Mouse (Mus musculus) A20 (cell line): ENCODE measurements at regions not wholly inside any gene's neighbourhood (a gene's known extent, or its start where the extent isn't known, plus 50 kb on each side); places are given as distances from the start of the nearest gene placed in this dataset.
A peak's percentile ranks its signal among the peaks of the same experiment; 100 is the strongest.

ENCODE experiments used
- DNase-seq: peaks from one replicate; pipeline ENCODE4 v3.0.0-alpha.2; 2011; ENCODE audit warnings: low read depth, low spot score

DNA sequence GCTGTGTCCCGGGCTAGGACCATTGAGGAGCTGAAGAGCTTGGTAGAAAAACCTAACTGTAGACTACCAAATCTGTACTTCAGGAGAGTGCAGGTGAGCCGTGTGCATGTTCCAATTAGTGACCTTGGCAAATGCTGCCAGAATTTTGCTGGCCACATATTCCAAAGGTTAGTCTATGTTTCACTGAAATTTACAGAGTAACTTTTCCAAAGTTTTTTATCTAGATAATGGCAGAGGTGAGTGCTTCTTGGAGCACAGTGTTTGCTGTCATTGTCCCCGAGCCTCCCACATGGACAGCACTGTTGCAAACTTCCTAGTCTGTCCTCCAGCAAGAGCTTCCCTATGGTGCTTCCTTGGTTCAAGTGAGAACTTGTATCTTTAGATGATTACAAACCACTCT, 232.5 kb downstream of the Foxa2 start:
- DNase-seq, result no peak

DNA sequence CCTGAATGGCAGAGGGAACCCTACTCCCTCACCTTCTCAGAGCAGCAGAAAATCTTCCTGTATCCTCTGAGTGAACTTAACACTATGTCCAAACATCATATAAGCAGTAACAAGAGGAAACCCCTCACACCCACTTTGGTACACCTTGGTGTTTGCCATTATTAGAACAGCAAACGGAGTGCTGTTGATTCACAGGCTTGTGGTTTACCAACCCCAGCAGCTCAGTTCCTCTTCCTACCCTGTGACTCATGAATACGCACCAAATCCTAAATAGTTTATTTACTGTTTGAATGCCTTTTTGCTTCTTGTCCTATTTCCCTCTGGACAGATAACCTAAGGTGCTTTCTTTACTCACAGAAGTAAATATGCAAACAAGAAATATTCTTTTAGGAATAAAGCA, 233.3 kb downstream of the Foxa2 start:
- no peak for DNase-seq

DNA sequence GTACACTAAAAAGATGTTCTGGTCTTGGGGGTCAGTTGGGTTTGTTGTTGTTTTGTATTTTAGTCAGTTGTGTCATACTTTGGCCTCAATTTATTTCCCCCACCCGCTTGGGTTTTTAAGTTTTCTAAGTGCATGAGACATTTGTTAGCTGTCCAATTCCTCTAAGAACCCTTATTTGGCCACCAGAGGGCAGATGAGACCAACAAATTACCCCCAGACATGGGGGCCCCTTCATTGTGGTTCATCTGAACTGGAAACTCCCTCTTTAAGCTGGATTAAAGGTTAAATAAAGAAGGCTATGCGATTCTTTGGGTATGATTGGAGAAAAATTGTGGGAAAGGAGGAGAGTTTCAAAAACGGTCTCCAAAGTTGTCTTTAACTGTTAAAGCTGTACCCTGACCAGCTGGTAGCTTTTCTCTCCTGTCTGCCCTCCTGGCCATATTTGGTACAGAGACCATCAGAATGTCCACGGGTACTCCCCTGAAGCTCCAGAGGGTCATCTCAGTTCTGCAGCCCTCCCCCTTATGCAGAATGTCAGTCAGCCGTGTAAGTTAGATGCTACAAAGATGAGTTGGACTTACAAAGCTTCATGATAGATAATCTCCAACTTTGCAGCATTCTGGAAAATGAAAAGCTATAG, 238.6 kb downstream of the Foxa2 start:
- DNase-seq, result no peak

DNA sequence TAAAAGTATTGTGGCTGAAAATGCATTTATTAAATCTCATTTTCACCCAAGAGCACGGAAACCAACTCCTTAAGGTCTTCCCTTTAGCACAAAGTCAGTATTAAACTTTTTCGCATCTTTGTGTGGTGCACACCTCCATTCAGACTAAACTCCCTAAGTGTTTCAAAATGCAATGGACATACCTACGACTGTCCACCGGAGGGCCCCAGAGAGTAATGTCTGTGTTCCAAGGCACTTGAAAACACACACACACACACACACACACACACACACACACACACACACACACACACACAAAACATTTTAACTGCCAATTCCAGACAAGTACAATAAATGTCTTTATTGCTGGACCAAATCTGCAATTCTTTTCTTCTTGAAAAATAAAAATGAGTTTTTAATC, 243.7 kb downstream of the Foxa2 start:
- no peak for DNase-seq

DNA sequence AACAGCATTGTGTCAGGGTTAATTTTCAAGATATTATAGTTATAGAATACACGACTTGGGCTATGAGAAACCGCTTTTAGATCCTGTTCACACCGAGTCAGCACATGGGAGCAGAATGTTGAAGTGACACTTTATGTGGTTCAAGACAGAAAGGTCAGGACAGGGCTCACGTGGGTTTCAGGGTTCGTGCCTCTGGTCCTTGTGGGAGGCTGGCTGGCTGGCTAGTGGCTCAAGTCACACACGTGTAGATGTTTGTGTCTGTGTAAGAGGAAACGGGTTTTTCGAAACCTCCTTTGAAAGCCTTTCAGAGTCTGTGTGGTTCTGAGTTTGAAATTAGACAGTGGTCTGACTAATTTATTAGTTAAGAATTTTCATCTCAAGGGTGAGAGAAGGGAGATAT, 255.3 kb downstream of the Foxa2 start:
- no peak for DNase-seq

DNA sequence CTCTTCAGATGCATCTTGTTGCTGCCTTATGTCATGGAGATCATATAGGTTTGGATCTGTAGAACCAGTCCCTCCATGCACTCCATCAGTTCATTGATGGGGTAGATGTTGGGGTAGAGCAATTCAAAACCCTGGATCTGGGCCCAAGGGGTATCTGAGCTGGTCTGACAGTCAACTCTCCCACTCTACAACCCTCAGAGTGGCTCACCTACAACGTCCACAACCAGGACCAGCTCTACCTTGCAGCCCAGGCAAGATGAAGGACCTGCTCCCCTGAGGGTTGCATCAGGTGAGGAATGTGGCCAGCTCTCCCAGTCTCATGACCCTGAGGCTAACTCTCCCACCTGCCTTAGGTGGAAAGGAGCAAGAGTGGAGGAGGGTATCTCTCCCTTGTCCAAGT, 256.9 kb downstream of the Foxa2 start:
- no peak for DNase-seq

DNA sequence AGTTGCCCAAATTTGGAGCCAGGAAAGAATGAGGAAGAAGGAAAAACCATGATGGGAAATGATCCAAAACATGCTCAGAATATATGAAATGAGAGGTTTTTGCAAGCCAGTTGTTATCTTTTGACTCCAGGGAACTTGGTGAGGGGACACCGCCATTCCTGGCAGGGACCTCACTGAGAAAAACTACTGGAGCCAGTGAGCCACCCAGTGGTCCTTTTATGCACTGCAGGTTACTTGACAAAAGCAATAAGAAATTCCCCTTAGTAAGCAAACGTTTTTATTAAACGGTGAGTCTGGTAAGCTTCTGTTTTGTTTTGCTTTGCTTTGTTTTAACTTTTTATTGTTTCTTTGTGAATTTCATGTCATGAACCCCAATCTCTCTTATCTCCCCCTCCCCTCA, 257.5 kb downstream of the Foxa2 start:
- no peak for DNase-seq

DNA sequence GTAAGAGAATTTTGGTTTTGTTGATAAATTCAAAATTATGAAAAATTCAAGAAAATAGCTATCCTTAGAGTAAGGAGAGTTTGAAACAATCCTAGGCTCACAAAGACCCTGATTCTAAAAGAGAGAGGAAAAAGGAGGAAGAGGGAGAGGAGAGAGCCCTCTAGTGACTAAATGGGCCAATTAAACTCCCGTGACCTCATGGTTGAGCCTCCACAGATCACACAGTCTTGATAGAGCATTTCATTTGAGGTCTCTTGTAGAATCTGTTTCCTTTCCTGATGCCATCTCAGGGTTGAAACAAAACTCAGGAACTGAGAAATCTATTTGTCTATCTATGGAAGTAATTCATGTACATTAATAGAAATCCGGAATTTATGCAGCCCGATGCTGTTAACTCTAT, 258.8 kb downstream of the Foxa2 start:
- DNase-seq, result no peak

DNA sequence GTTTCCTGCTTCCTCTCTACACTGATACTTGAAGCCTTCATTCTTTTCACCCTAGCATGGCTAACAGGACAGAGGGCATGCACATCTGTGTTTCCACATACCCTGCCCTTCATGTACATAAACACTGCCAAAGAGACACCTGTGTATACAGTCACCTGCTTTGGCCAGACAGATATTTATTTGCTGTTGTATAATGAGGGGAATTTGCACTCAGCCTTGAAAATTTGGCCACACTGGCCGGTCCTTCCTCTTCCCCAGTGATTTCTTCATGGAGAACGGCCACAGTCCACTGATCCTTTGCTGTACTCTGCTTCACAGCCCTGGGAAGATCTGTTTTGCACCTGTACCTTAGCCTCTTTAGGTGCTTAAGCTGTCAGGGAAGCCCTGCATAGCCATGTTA, 264.3 kb downstream of the Foxa2 start:
- no peak for DNase-seq

DNA sequence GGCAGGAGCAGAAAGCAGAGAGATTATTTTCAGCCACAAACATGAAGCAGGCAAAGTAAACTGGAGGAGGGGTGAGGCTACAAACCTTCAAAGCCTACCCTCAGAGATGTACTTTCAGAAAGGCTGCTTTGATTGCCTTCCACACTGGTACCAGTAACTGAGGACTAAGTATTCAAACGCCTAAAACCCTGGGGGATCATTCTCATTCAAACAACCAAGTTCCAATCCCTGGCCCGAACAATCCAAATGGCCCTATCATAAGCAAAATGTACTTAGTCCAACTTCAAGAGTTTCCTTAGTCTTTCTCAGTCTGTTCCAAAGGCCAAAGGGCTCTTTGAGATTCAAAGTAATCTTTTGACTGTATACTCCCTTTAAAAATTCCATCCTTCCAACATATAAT, 270.5 kb downstream of the Foxa2 start:
- no peak for DNase-seq

DNA sequence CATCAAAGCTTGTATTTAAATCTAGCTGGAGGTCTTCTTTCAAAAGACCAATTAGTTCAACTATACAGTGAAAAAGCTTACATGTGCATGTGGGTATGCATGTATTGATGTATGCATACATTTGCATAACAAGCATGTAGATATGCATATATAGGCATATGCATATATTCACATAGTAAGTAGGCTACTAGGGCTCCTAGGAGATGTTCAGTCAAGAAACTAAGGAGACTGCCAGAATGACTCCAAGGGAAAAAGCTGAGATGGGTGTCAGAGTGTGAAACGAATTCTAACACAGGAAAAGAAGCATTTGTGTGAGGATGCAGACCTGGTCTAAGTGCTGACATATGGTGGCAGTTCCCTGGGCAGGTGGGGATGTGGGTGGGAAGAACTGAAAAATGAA, 274.2 kb downstream of the Foxa2 start:
- DNase-seq, result no peak

DNA sequence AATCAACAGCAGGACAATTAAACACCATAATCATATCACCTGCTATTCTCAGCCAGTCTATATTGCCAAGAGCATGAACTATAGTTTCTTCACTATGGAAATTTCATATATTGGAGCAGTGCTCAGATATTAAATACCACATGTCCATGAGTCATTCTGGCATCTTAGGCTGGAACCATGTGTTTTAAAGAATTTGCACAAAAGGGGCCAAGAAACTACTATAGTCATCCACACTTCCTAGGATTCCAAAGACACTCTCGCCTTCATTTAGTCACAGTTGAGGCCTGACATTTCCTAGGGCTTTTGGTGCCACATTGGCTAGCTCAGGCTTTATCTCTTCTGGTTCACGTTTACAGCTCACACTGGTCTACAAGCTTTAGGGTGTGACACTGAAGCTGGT, 293.7 kb downstream of the Foxa2 start:
- DNase-seq, result no peak

DNA sequence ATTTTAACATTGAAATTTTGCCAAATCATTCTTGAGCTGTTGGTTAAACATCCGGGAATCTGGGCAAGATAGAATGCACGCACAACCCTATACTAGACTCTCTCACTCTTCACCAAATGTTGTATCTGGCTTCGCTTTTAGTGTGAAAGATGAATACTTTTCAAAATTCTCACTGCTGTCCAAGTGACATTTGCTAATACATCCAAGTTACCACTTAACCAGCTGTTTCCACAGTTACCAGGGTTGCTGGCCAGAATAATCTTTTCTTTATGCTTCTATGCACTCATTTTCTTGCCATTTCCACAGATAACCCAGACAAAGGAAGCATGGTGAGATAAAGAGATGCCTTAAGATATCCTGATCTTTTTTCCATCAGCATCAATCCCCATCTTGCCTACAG, 294.9 kb downstream of the Foxa2 start:
- DNase-seq, result no peak

DNA sequence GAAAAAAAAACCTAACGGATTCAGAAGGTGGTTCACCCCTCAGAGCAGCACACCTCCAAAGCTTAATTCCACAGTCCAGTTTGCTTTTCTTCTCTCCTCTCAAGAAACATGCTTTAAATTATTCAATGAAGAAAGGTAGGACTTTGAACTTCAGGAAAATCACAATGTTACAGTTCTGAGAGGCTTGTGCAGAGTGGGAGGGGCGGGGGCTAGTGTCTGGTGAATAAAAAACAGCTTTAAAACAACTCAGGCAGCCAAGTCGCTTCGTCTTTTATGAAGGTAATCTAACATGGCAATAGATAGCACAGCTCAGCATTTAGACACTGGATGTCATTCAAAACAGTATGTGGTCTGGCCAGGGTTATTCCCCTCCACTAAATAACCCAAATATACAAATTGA, 298.8 kb downstream of the Foxa2 start:
- no peak for DNase-seq

DNA sequence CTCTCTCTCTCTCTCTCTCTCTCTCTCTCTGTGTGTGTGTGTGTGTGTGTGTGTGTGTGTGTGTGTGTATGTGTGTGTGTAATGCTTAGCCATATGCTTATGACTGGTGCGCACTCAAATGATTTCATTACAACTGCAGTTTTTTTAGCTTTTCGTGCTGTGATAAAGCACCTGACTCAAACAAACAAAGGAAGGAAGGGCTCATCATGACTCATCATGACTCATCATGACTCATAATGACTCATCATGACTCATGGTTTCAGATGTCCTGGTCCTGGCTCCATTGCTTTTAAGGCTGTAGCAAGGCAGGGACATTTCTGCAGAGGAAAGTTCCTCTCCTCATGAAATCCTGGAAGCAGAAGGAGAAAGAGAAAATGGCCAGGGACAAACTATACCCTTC, 302.9 kb downstream of the Foxa2 start:
- DNase-seq, result no peak

DNA sequence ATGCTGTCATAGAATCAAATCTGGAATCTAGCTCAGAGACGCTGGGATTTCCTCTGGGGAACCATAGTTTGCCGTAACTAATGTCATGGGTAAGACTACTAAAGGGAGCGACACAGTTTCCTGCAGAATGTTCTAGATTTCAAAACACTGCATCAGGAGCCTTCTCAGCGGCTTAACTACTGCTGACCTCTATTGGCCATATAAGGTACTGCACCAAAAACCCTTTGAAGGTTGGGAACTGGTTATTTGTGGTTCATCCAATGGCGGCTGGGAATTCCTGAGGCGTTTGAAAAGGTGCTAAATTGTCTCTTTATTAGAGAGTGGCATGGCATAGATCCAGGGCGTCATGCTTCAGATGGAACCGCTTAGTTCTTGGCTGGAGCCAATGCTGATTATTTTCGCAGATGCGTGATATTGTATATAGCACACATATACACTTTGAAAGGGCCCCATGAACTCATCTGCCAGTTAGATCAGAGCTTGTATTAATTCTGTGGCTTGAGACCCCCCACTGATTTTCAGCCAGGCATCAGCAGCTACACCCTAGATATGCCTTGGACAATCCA, 308.4 kb downstream of the Foxa2 start:
- peak; percentile 1 for DNase-seq

DNA sequence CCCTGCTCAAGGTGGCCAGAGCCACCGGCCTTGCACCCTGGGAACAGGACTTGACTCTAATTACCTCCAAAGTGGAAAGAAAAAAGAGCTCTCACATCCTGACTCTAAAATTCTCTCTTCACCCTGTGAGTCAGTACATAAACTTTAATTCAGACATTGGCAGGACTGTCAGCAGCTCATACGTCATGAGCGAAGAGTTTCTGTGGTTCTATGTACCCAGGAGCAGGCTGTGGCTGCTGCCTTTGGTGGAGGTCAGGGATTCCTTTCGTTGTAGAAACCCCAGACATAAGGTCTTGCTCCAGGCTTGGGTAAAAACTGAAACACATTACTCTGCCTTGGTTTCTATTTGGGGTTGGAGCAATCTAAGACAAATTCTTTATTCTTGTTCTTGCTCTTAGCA, 319.4 kb downstream of the Foxa2 start:
- DNase-seq, result no peak

DNA sequence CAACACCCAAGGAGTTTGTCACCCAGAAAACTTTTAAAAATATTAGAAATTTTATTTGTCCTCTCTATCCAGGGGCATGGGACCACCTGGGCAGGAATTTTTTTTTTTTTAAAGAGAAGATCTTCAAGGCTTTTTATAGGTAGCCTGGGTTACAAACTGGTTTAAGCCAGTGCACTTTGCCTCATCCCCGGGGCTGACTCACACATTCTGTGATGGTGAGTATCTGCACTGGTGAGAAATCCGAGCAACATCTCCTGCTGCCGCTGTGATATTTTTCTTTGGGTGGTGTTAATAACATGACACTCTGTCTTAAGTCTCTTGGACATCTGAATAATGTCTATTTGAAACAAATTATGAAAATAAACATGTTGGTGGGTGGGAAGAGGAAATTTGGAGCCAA, 327.8 kb downstream of the Foxa2 start:
- no peak for DNase-seq

DNA sequence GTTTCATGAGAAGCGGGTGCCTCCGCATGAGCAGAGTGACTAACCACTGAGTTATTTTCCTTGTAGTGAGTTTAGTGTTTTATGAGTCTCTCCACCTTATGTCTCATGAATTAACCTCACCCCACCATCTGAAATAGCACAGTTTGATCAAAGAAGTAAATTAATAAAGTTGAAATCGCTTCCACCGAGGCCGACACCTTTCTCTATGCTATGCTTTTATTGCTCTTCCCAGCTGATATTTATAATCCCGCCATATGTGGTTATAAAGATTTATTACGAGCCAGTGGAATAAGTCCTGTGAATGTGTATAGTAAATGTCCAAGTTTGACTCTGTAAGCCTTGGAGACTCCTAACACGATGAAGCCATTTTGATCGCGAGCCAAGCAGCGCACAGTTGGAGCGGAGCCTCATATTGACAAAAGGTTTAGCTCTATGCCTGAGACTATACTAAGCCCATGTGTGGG, 329.3 kb downstream of the Foxa2 start:
- no peak for DNase-seq

DNA sequence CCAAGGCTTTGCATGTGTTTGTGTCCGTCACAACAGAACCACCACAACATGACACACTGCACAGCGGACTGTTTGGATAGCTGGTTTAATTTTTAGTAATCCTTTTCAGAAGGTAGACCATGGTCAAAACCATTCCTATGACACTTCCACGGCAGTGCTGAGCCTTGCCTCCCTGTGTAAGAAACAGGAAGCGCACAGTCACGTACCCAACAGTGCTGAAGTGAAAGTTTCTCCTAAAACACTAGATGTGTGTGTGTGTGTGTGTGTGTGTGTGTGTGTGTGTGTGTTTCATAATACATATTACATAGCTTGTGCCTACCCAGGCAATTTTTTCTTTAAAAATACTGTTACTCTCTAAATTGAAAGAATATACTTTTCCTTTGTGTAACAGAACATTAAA, 331.0 kb downstream of the Foxa2 start:
- no peak for DNase-seq

DNA sequence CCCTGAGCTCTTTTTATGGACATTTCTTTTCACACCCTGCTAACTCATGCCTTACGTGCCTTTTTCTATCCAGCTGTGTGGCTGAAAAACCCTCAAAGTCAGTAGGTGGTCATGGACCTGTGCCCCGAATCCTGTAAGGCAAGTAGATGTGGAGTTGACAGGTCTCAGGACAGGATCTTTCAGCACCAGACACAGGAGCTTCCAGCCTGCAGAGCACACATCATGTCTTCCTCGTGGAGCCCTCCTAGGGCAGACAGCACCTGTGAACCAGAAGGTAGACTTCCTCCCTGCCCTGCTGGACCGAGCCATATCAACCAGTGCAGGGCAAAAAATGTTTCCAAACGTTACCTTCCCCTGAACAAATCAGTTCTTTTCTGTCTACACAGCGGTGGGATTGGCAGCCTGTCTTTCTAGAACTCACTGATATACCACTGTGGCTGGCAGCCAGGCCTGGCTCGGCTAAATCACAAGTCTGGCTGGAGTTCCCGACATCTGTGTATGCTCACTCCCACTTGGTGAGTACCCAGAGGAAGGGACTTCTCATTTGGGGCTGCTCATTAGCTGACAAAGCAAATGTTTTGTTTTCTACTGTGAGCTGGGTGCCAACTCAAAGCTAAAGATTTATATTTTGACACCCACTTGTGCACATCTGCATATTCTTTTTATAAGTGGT, 336.0 kb downstream of the Foxa2 start:
- DNase-seq, result no peak

DNA sequence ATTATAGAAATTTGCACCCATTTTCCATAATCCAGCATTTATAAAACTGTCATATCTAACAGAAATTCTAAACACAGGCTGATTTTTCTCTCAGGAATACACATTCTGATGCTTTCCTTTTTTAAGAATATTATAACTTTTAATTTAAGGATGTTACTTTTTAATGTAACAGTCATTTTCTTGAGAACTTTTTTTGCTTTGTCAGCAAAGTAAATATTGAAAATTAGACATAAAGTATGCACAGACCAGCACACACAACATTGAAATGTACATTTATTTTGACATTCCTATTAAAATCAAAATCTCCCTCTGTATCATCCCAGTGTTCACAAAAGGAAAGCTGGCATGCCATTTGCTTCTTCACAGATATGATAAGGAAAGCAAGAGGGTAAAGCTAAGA, 337.0 kb downstream of the Foxa2 start:
- DNase-seq, result no peak

DNA sequence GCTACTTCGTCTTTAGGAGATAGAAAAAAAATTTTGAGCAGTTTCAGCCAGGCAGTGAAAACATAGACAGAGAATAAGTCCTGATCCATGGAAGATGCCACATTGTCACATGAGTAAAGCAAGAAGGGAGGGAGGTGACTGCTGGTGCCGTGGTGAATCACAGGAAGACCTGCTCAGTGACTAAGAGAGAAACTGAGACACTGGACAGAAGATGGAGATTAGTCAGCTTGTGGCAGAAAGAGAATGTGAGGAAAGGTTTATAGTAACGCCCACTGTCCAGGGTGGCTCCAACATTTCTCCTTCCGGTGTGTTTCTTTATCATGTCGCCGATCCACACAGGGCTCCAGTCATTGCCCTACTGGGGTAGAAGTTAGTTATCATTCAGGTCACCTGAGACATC, 339.6 kb downstream of the Foxa2 start:
- no peak for DNase-seq
